Mouse (Mus musculus) heart, embryonic 10.5 days (tissue): Measurements from ENCODE around the gene Vti1a. TPM values are rescaled to one million over a fixed set of nuclear protein-coding genes. Genes with fewer than 3 reads are reported as not detected.
A peak's percentile ranks its signal among the peaks of the same experiment; 100 is the strongest.

ENCODE experiments used
- DNase-seq: peaks from one replicate; pipeline ENCODE4 v3.0.0-alpha.2; 2017; ENCODE audit warnings: low spot score
- H3K27ac ChIP-seq: fragments of 300-500 bp; sonication (generic); 2 replicates; pipeline ENCODE4 v1.5.1; 2016; ENCODE audit warnings: mild to moderate bottlenecking
- H3K27me3 ChIP-seq: fragments of 300-500 bp; sonication (generic); 2 replicates; pipeline ENCODE4 v1.6.1; 2016; ENCODE audit warnings: mild to moderate bottlenecking; ENCODE audit not compliant: poor library complexity, insufficient read depth, severe bottlenecking
- H3K36me3 ChIP-seq: fragments of 300-500 bp; sonication (generic); 2 replicates; pipeline ENCODE4 v1.6.1; 2016; ENCODE audit warnings: mild to moderate bottlenecking, moderate library complexity
- H3K4me1 ChIP-seq: fragments of 300-500 bp; sonication (generic); 2 replicates; pipeline ENCODE4 v1.6.1; 2016; ENCODE audit warnings: mild to moderate bottlenecking
- H3K4me3 ChIP-seq: fragments of 300-500 bp; sonication (generic); 2 replicates; pipeline ENCODE4 v1.5.1; 2016; ENCODE audit warnings: mild to moderate bottlenecking, moderate library complexity
- H3K9me3 ChIP-seq: fragments of 300-500 bp; sonication (generic); 2 replicates; pipeline ENCODE4 v1.6.1; 2016; ENCODE audit warnings: mild to moderate bottlenecking, moderate library complexity
- WGBS: fragments of 180-500 bp; shearing (Covaris S2); methylation state at CpG from one replicate; pipeline ENCODE4 v1.1.7; 2016; 5-methylcytosine and 5-hydroxymethylcytosine counted together
- polyA plus RNA-seq: library from polyadenylated mRNA; unstranded; fragments of >200 nt; fragmentation: Nextera tagmentation; extraction: Ambion mirVana; gene quantifications from 2 replicates; pipeline ENCODE4 v1.2.1, GENCODE M21; 2016

Gene Vti1a
- polyA plus RNA-seq, 1 experiment from 2014 or later: 26.5 TPM

DNA sequence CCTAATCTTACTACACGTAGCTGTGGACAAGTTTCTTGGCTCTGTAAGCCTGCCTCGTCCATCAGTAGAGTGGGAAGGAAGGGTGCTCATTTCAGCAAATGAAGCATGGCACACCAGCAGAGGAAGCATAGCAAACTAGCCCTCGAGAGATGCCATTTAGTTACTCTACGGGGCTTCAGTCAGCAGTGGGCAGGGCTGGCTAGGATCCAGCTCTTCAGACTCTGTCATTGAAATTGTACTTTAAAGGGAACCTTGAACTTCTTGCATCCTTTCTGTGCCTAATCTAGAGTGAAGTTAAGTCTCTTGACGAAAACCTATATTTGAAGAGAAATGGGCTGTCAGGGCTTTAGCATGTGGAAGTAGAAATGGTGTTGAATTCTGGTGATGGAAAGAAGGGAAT, 3.4 kb downstream of the Vti1a start:
- no peak overlapping the region for H3K4me3 ChIP-seq
- peaks cover 23% of the 10 kb centered on the region for H3K36me3 ChIP-seq
- H3K27ac ChIP-seq: no peak overlapping the region
- H3K4me1 ChIP-seq: peaks cover 11% of the 10 kb centered on the region
- H3K9me3 ChIP-seq: no peaks in the 10 kb centered on the region
- no peaks in the 10 kb centered on the region for H3K27me3 ChIP-seq
- no peak for DNase-seq
- WGBS: 73% methylated on average over 5 of the region's 5 CpGs

DNA sequence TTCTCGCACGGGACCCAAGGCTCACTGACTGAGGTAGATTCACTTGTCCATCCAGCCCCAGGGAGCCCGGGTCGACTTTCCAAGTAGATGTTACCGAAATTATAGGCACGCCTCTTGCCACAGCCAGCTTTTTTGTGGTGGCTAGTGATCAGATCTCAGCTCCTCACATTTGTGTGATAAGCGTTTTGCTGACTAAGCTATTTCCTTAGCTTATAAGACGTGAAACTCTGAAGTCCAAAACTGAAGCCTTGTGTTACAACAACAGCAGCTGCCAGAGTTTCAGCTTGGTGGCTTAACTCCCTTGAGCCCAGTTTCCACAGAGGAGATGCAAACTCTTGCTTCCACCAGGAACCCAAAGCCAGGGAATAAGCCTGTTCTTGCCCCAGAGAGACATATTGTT, 6.5 kb downstream of the Vti1a start:
- H3K27me3 ChIP-seq: no peaks in the 10 kb centered on the region
- no peaks in the 10 kb centered on the region for H3K9me3 ChIP-seq
- WGBS: 91% methylated on average over 8 of the region's 8 CpGs
- H3K36me3 ChIP-seq: peaks cover 29% of the 10 kb centered on the region
- peak; percentile 53 for DNase-seq
- no peak overlapping the region for H3K4me3 ChIP-seq
- no peaks in the 10 kb centered on the region for H3K4me1 ChIP-seq
- H3K27ac ChIP-seq: no peak overlapping the region

DNA sequence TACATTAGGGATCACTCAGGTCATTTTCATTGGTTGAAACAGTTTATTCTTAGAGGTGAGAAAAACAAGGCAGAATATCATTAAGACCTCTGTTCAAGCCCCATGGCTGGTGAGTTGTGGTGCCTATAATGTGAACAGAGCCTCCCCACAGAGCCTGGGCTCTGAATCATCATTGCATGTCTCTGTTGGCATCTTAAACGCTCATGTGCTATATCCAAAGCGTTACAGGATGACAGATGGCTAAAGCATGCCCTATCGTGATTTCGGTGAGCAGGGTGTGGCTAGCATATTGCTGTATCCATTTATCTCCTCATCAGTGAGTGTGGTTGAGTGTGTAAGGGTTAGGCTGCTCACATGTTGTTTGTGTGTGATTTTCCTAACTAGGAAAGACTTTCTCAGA, 11.4 kb downstream of the Vti1a start:
- H3K27ac ChIP-seq: no peak overlapping the region
- no peaks in the 10 kb centered on the region for H3K9me3 ChIP-seq
- no peaks in the 10 kb centered on the region for H3K27me3 ChIP-seq
- peaks cover 4% of the 10 kb centered on the region; the same call in 1 of the 2 replicates for H3K4me1 ChIP-seq
- peaks cover 46% of the 10 kb centered on the region for H3K36me3 ChIP-seq
- peak; percentile 43 for DNase-seq
- no peak overlapping the region for H3K4me3 ChIP-seq
- WGBS: 90% methylated on average over 4 of the region's 4 CpGs

DNA sequence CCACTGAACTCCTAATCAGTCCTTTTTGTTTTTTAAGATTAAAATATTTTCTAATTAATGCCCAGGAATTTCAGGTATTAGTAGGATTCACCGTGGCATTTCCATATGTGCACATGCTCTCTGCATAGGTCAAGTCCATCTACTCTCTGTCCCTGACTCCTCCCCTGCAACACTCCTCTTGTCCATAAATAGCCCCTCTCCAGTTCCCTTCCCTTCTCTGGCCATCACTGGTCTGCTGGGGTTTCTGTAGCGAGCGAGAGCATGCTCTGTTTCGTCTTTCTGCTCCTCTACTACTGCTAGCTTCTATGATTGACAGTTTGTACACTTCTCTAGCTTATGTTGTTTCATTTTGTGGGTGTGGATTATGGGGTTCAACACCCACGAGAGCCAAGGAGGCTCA, 15.7 kb downstream of the Vti1a start:
- peaks cover 24% of the 10 kb centered on the region for H3K36me3 ChIP-seq
- peak overlapping the region; percentile 68; the same call in 1 of the 2 replicates for H3K27ac ChIP-seq
- H3K27me3 ChIP-seq: no peaks in the 10 kb centered on the region
- no peak overlapping the region for H3K4me3 ChIP-seq
- DNase-seq: peak; percentile 78
- peaks cover 4% of the 10 kb centered on the region; the same call in 1 of the 2 replicates for H3K4me1 ChIP-seq
- H3K9me3 ChIP-seq: no peaks in the 10 kb centered on the region
- 64% methylated on average over 5 of the region's 5 CpGs for WGBS

DNA sequence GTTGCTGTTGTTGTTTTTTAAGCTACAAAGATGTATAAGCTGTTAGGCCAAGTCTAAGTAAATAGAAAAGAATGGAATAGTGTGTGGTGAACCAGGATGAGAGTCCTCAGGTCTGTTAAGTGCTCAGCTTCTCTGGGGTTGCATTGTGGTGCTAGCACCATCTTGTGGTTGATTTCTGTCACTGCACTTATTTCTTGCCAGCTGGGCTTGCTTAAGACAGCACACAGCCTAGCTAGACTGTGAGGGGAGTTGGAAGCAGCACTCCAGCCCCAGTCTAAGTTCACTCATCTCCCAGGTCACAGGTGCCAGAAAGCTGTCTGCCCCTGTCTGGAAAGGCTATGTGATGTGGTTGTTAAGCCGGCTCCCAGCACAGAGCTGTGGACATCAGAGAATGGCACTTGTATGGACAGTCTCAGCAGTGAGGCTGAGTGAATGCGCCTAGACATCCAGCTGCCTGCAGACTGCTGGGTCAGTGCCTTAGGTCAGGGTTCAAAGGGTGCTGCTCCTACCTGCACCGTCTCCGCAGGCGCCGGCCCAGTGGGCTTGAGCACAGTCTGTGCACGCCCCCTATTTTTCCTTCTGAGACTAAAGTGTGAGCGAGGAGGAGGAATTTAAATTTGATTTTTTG, 16.7 kb downstream of the Vti1a start:
- 90% methylated on average over 8 of the region's 8 CpGs for WGBS
- DNase-seq: peak; percentile 78
- Histone ChIP-seq H3K36me3 (peaks cover 24% of the 10 kb centered on the region), H3K9me3 (no peaks in the 10 kb centered on the region), H3K27me3 (no peaks in the 10 kb centered on the region), H3K4me1 (peaks cover 4% of the 10 kb centered on the region; the same call in 1 of the 2 replicates), H3K27ac (no peak overlapping the region), H3K4me3 (no peak overlapping the region)

DNA sequence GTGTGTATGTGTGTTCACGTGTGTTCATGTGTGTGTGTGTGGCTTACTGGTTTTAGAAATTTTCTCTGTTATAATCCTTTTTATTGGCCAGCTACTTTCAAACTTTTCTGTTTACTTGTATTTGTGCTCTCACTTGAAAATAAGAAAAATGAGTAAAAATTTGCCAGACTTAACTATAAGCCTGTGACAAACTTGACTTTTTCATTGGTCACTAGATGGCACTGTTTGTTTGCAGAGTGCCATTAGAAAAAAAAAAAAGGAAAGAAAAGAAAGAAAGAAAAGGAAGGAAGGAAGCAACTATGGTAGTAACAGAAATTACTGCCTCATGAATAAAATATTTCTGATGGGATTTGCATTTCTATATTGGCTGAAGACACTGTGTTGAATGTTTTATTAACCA, 19.8 kb downstream of the Vti1a start:
- 97% methylated on average over 1 of the region's 1 CpGs for WGBS
- Histone ChIP-seq H3K36me3 (0 out of 2 replicates have a peak, but pooled peaks cover under 1% of the 10 kb centered on the region), H3K4me3 (no peak overlapping the region), H3K4me1 (peaks cover 4% of the 10 kb centered on the region; the same call in 1 of the 2 replicates), H3K9me3 (no peaks in the 10 kb centered on the region), H3K27ac (no peak overlapping the region), H3K27me3 (no peaks in the 10 kb centered on the region)
- DNase-seq: no peak

DNA sequence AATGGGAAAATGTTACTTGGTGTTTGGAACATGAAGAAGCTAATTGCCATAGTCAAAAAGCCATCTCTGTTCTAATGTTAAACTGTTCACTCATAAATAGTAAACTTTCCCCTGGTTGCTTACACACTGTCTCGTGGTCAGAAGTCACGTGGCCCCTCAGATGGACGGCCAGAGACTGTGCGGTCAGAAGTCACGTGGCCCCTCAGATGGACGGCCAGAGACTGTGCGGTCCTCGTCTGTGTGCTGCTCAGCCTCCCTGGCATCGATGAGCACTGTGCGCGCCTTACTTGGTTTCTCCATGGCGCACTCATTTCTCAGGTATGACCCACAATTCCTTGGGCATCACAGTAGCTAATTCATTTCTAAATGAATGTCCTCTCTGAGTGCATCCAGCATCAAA, 20.3 kb downstream of the Vti1a start:
- 87% methylated on average over 12 of the region's 12 CpGs for WGBS
- Histone ChIP-seq H3K4me3 (no peak overlapping the region), H3K9me3 (no peaks in the 10 kb centered on the region), H3K4me1 (peaks cover 4% of the 10 kb centered on the region; the same call in 1 of the 2 replicates), H3K36me3 (no peaks in the 10 kb centered on the region), H3K27me3 (no peaks in the 10 kb centered on the region), H3K27ac (no peak overlapping the region)
- DNase-seq: no peak

DNA sequence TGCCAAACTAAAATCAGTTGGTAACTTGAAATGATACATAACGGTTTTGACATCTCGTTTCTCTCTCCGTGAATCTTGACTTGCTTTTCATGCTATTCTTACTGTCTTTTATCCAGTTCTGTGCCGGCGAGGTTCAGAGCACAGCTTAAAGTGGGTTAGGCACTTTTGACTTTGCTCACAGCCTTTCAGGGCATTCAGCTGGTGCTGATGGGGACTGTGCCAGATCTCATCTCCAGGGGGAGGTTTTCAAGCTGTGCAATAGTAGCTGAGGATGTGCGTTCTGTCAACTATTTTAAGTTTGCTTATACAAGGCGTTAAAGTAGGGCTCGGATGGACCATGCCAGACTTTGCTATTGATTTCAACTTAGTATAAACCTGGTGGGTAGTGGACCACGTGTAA, 21.0 kb downstream of the Vti1a start:
- no peaks in the 10 kb centered on the region for H3K9me3 ChIP-seq
- no peaks in the 10 kb centered on the region for H3K36me3 ChIP-seq
- no peak overlapping the region for H3K4me3 ChIP-seq
- H3K27me3 ChIP-seq: no peaks in the 10 kb centered on the region
- WGBS: 89% methylated on average over 9 of the region's 9 CpGs
- peaks cover under 1% of the 10 kb centered on the region; the same call in 1 of the 2 replicates for H3K4me1 ChIP-seq
- DNase-seq: no peak
- no peak overlapping the region for H3K27ac ChIP-seq

DNA sequence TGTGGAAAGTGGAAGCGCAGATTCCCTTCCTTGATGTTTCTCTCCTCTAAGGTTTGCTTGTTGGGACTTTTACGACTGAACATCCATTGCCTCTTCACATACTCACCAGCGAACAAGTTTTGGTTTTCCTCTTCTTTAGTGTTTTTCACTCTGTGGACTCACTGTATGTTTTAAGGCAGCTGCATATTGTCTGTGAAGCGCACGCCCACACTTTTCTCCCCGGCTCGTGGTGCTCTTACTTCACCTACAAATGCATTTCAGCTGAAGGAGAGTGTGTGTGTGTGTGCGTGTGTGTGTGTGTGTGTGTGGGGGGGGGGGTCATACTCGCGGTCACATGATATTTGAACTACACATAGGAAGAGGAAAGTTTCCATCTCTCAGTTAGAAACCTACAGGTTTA, 21.6 kb downstream of the Vti1a start:
- Histone ChIP-seq H3K27me3 (no peaks in the 10 kb centered on the region), H3K27ac (no peak overlapping the region), H3K9me3 (no peaks in the 10 kb centered on the region), H3K36me3 (no peaks in the 10 kb centered on the region), H3K4me1 (no peaks in the 10 kb centered on the region), H3K4me3 (no peak overlapping the region)
- WGBS: 87% methylated on average over 10 of the region's 10 CpGs
- DNase-seq: no peak

DNA sequence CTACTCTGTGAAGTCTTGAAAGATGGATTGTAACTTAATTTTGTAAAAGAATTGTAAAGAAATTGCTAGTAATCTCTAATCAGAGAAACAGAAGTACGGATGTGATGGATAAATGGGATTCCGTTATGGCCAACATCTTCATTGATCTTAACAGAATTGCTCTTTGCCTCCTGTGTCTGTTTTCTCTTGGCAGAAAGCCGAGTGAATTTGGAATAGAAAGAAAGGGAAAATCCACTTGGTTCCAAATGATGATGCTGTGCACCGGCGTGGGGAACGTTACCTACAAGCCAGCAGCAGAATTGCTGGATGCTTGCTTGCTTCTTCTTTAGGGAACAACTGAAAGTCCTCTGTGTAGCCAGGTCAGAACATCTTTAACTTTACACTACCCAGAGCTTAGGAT, 24.4 kb downstream of the Vti1a start:
- H3K4me1 ChIP-seq: no peaks in the 10 kb centered on the region
- H3K27me3 ChIP-seq: no peaks in the 10 kb centered on the region
- H3K4me3 ChIP-seq: no peak overlapping the region
- no peak overlapping the region for H3K27ac ChIP-seq
- WGBS: 92% methylated on average over 6 of the region's 6 CpGs
- H3K9me3 ChIP-seq: no peaks in the 10 kb centered on the region
- DNase-seq: no peak
- H3K36me3 ChIP-seq: no peaks in the 10 kb centered on the region

DNA sequence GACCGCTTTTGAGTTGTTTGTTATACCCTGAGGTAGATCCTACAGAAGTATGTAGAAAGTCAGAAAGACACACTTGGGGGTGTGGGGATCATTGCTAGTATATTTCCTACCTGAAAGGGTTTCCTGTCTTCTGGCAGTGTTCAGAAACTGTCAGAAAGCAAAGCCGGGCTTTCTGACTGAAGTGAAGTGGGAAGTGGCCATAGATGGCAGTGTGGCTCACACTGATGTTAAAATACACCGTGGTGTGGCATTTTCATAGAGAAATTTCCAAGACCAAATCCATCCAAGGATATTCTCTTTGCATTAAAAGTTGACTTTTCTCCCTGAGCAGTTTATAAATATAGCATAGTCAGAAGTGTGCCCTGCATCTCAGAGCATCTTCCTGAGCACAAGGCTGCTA, 25.3 kb downstream of the Vti1a start:
- H3K4me1 ChIP-seq: no peaks in the 10 kb centered on the region
- H3K27me3 ChIP-seq: no peaks in the 10 kb centered on the region
- DNase-seq: no peak
- no peak overlapping the region for H3K27ac ChIP-seq
- 71% methylated on average over 3 of the region's 3 CpGs for WGBS
- no peaks in the 10 kb centered on the region for H3K36me3 ChIP-seq
- no peaks in the 10 kb centered on the region for H3K9me3 ChIP-seq
- no peak overlapping the region for H3K4me3 ChIP-seq

DNA sequence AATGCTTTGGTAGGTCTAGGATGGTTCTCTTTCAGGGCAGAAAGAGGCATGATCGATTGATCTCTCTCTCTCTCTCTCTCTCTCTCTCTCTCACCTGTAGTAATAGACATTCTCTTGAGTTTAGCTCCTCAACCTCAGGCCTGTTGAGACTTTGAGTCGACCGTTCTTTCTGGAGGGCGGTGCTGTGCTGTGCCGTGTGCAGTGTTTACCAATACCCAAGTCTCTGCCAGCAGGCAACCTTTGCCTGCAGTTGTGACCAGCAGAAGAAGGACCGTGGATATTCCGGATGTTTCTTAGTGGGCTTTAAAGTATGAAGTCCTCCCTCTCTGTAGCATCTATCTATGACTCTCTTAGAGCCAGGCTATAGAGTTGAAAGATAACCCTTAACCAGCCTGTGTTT, 26.3 kb downstream of the Vti1a start:
- no peak overlapping the region for H3K27ac ChIP-seq
- no peaks in the 10 kb centered on the region for H3K4me1 ChIP-seq
- no peaks in the 10 kb centered on the region for H3K36me3 ChIP-seq
- no peak for DNase-seq
- 90% methylated on average over 7 of the region's 7 CpGs for WGBS
- H3K9me3 ChIP-seq: no peaks in the 10 kb centered on the region
- H3K27me3 ChIP-seq: no peaks in the 10 kb centered on the region
- no peak overlapping the region for H3K4me3 ChIP-seq

DNA sequence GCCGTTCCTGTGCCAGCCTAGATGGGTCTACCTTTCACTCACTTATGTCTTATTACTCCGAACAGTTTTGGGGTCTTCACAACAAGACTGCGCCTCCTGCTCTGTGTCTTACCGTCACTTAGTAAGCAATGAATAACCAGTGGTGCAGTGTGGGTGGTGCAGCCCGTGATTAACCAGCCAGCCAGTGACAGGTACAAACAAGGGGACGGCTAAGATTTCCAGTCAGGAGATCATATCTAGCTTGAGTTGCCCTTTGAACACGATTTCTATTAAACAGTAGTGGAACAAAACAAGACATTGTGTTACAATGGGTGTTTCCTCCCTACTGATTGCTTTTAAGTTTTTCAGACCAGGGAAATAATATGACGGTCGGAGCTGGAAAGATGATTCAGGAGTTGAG, 27.2 kb downstream of the Vti1a start:
- H3K4me3 ChIP-seq: no peak overlapping the region
- no peaks in the 10 kb centered on the region for H3K27me3 ChIP-seq
- no peaks in the 10 kb centered on the region for H3K36me3 ChIP-seq
- H3K4me1 ChIP-seq: no peaks in the 10 kb centered on the region
- no peak overlapping the region for H3K27ac ChIP-seq
- 88% methylated on average over 9 of the region's 9 CpGs for WGBS
- H3K9me3 ChIP-seq: no peaks in the 10 kb centered on the region
- no peak for DNase-seq

DNA sequence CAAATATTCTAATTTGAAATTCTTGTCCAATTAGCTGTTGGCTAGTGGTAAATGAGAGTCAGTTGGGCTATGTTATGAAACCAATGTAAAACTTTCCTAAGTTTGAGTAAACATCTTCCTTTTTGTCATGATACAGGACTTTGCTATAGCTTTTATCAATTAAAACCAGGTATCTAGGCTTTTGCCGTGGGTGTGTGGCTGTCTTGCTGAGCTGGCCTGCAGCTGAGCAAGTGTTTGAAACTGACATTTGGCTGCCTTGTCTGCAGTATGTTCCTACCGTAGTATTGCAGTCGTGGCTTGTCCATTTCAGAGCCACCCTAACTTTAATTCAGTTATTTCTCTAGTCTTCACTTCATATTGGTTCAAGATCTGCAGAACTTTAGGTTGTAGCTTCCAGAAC, 32.1 kb downstream of the Vti1a start:
- H3K27ac ChIP-seq: no peak overlapping the region
- H3K27me3 ChIP-seq: no peaks in the 10 kb centered on the region
- no peaks in the 10 kb centered on the region for H3K9me3 ChIP-seq
- 83% methylated on average over 3 of the region's 3 CpGs for WGBS
- DNase-seq: no peak
- no peaks in the 10 kb centered on the region for H3K36me3 ChIP-seq
- H3K4me3 ChIP-seq: no peak overlapping the region
- H3K4me1 ChIP-seq: peaks cover 18% of the 10 kb centered on the region
